Mouse (Mus musculus): Measurements from ENCODE around the gene Mdm2. TPM values are rescaled to one million over a fixed set of nuclear protein-coding genes. Genes with fewer than 3 reads are reported as not detected.

The Mdm2 gene
- polyA plus RNA-seq, 1 experiment = 39.2 TPM

DNA sequence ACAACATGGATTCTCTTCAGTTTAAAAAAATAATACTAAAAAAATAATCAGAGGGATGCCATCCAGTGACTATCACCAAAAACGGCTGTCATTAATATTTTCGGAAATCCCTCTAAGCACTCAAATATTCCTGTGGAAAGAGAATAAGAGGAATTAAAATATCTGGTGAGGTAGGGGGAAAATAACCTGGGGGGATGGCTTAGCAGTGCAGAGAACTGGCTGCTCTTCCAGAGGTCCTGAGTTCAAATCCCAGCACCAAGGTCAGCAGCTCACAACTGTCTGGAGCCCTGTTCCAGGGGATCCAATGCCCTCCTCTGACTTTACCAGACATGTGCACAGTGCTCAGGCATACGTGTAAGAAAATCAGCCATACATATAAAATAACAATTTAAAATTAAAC is 44.2 kb downstream of the Mdm2 start:
- H3K36me3 ChIP-seq (ENCODE audit: control insufficient read depth, insufficient read depth, low read length) = peaks cover under 1% of the 10 kb centered on the region; the same call in 1 of the 2 replicates
- no peaks in the 10 kb centered on the region for H3K27me3 ChIP-seq (ENCODE audit: control insufficient read depth, insufficient read depth, low read length)
- peaks cover 8% of the 10 kb centered on the region; the same call in 1 of the 2 replicates for H3K4me1 ChIP-seq (ENCODE audit: control insufficient read depth, insufficient read depth, insufficient read length, low read length)
- TF ChIP-seq CTCF (IDR thresholded peaks at IDR 0.05; ENCODE audit: extremely low read depth, insufficient read length, insufficient replicate concordance, low read depth, low read length) (no peak), POLR2A (IDR thresholded peaks at IDR 0.05; ENCODE audit: low read depth, low read length) (no peak)
- 94% methylated on average over 3 of the region's 3 CpGs for WGBS
- H3K27ac ChIP-seq (ENCODE audit: insufficient read depth, low read depth, low read length) = no peak overlapping the region
- H3K4me3 ChIP-seq (ENCODE audit: low read depth, low read length) = no peak overlapping the region

DNA sequence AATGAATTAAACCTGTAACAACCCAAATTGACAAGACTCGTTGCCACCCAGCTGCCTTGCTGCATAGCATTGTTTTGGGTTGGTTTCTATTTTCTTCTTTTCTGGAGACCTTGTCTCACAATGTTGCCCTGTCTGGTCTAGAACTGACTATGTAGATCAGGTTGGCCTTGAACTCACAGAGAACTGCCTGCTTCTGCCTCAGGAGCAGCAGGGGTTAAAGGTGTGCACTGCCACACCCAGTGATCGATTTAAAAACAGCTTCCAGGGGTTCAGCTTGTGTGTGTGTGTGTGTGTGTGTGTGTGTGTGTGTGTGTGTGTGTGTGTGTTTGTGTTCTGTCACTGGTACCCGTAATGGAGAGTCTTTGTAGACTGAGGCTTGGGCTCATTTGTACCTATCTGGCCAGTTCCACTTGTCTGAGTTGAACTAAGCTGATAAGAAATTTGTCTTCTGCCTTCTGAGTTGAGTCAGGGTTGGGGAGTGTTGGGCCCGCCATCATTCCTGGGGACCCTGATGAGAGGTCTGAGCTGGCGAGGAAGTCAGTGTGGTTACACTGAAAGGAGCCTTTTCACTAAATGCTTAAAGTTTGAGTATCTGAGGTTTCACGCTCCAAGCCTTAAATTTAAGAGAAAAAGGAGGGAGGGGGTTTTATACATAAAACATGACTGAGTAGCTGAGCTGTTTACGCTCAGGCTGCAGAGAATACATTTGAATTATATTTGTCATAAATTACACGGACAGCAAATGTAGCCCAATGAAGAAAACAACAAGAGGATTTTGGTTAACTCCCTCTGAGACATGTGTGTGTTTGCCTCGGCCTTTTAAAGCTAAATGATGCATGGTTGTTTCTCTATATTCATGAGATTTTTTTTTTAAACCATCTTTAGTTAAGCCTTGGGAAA is 44.9 kb downstream of the Mdm2 start:
- no peak overlapping the region for H3K4me3 ChIP-seq (ENCODE audit: low read depth, low read length)
- no peak for TF ChIP-seq POLR2A (IDR thresholded peaks at IDR 0.05; ENCODE audit: low read depth, low read length)
- H3K27me3 ChIP-seq (ENCODE audit: control insufficient read depth, insufficient read depth, low read length) = no peaks in the 10 kb centered on the region
- WGBS = 70% methylated on average over 9 of the region's 9 CpGs
- no peaks in the 10 kb centered on the region for H3K36me3 ChIP-seq (ENCODE audit: control insufficient read depth, insufficient read depth, low read length)
- H3K4me1 ChIP-seq (ENCODE audit: control insufficient read depth, insufficient read depth, insufficient read length, low read length) = peaks cover 8% of the 10 kb centered on the region; the same call in 1 of the 2 replicates
- H3K27ac ChIP-seq (ENCODE audit: insufficient read depth, low read depth, low read length) = no peak overlapping the region

DNA sequence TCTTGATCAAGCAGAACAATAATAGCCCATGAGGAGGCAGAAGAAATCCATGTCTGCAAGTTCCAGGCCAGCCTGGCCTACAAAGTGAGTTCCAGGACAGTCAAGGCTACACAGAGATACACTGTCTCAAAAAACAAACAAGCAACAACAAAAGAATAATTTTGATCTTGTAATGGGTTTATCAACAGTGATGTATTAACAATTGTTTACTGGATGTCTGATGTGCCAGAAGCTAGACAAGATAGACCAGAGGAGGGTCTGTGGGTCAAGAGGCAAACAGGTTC is 45.7 kb downstream of the Mdm2 start:
- 0 out of 2 replicates have a peak overlapping the region, but pooled peaks have one; percentile 89 for H3K27ac ChIP-seq (ENCODE audit: insufficient read depth, low read depth, low read length)
- peaks cover 8% of the 10 kb centered on the region; the same call in 1 of the 2 replicates for H3K4me1 ChIP-seq (ENCODE audit: control insufficient read depth, insufficient read depth, insufficient read length, low read length)
- no peaks in the 10 kb centered on the region for H3K36me3 ChIP-seq (ENCODE audit: control insufficient read depth, insufficient read depth, low read length)
- TF ChIP-seq POLR2A (IDR thresholded peaks at IDR 0.05; ENCODE audit: low read depth, low read length) = no peak
- TF ChIP-seq CTCF (IDR thresholded peaks at IDR 0.05; ENCODE audit: extremely low read depth, insufficient read length, insufficient replicate concordance, low read depth, low read length) = no peak
- H3K27me3 ChIP-seq (ENCODE audit: control insufficient read depth, insufficient read depth, low read length) = no peaks in the 10 kb centered on the region
- H3K4me3 ChIP-seq (ENCODE audit: low read depth, low read length) = no peak overlapping the region

DNA sequence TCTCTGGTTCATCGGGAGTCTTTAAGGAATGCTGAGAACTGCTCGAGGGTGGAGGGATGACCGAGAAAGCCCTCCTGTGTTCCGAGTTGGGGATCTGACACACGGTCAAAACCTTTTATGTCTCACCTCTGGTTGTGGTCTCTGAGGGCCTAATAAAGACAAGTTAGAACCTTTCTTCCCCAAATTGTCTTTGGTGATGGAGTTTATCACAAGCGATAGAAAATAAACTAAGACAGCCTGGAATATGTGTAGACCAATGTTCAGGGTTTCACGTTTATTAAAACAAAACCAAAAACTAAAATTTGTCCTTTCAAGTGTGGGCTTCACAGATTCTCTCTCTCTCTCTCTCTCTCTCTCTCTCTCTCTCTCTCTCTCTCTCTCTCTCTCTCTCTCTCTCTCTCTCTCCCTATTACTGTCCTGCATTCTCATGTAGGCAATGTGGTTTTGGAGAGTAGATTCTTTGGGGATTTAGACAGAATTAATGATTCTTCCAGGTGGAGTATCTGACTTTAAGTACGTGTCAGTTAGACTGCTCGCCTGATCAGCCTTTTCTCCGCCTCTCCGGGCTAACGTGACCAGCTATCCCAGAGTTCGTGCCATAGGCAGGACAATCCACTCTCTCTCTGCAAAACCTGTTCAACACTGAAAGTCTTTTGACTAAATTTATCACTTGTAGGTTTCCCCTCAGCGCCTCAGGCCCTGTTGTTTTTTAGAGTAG is 46.2 kb downstream of the Mdm2 start:
- no peak for TF ChIP-seq POLR2A (IDR thresholded peaks at IDR 0.05; ENCODE audit: low read depth, low read length)
- no peak for TF ChIP-seq CTCF (IDR thresholded peaks at IDR 0.05; ENCODE audit: extremely low read depth, insufficient read length, insufficient replicate concordance, low read depth, low read length)
- peaks cover 6% of the 10 kb centered on the region; the same call in 1 of the 2 replicates for H3K4me1 ChIP-seq (ENCODE audit: control insufficient read depth, insufficient read depth, insufficient read length, low read length)
- no peaks in the 10 kb centered on the region for H3K27me3 ChIP-seq (ENCODE audit: control insufficient read depth, insufficient read depth, low read length)
- H3K27ac ChIP-seq (ENCODE audit: insufficient read depth, low read depth, low read length) = peak overlapping the region; percentile 89
- peak overlapping the region; percentile 61 for H3K4me3 ChIP-seq (ENCODE audit: low read depth, low read length)
- H3K36me3 ChIP-seq (ENCODE audit: control insufficient read depth, insufficient read depth, low read length) = no peaks in the 10 kb centered on the region
- 27% methylated on average over 14 of the region's 14 CpGs for WGBS

DNA sequence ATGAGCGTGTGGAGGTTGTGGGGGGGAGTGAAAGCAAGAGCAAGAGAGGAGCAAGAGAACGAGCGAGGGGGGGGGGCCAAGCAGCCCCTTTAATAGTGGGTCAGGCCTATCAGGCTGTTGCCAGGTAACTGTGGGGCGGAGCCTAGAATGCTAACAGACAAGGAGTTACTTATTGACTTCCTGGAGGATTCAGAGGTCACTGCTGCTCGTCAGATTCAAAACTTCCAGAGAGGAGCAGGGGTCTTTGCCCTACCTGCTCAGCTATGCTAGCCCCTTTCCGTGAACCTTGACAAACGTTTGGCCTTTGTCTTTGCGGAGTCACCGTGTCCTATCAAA is 46.7 kb downstream of the Mdm2 start:
- peak overlapping the region; percentile 94 for H3K27ac ChIP-seq (ENCODE audit: insufficient read depth, low read depth, low read length)
- TF ChIP-seq CTCF (IDR thresholded peaks at IDR 0.05; ENCODE audit: extremely low read depth, insufficient read length, insufficient replicate concordance, low read depth, low read length) (no peak), POLR2A (IDR thresholded peaks at IDR 0.05; ENCODE audit: low read depth, low read length) (no peak)
- no peaks in the 10 kb centered on the region for H3K36me3 ChIP-seq (ENCODE audit: control insufficient read depth, insufficient read depth, low read length)
- H3K27me3 ChIP-seq (ENCODE audit: control insufficient read depth, insufficient read depth, low read length) = no peaks in the 10 kb centered on the region
- H3K4me1 ChIP-seq (ENCODE audit: control insufficient read depth, insufficient read depth, insufficient read length, low read length) = peaks cover 4% of the 10 kb centered on the region; the same call in 1 of the 2 replicates
- H3K4me3 ChIP-seq (ENCODE audit: low read depth, low read length) = peak overlapping the region; percentile 61
- WGBS = 15% methylated on average over 9 of the region's 9 CpGs

DNA sequence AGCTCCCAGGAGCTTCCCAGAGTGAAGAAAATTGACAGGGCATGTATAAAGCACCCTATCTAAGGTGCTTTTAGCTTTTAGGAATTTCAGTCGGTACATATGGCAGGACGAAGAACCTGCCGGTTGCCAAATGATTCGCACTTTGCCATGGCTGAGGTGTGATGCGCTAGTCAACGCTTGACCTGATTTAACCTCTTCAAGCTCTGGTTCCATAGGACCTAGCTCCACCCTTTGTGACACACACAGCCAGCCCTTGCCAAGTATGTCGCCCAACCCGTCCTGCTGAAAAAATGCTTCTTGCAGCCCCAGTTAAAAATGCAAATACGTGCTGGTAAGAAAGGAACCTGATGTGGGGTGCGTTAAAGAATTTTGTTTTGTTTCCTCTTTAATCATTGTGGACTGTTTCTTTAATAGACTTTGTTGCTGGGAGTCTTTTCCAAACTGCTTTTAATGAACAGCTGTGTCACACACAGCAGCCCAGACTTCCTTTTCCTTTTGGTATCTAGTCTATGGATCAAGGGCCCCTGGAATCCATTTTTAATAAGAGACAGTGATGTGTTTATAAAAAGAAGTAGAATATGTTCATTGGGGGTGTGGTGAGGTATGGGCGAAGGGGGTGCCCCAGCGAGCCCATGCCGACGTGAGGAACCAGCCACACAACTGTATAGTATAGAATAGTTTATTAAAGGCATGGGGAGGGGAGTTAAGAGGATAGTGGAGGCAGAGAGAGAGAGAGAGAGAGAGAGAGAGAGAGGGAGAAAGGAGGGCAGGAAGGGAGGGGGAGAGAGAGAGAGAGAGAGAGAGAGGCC is 47.3 kb downstream of the Mdm2 start:
- WGBS = 23% methylated on average over 14 of the region's 14 CpGs
- Histone ChIP-seq H3K27ac (ENCODE audit: insufficient read depth, low read depth, low read length) (peak overlapping the region; percentile 94), H3K4me1 (ENCODE audit: control insufficient read depth, insufficient read depth, insufficient read length, low read length) (peaks cover 4% of the 10 kb centered on the region; the same call in 1 of the 2 replicates), H3K4me3 (ENCODE audit: low read depth, low read length) (peak overlapping the region; percentile 61), H3K27me3 (ENCODE audit: control insufficient read depth, insufficient read depth, low read length) (no peaks in the 10 kb centered on the region), H3K36me3 (ENCODE audit: control insufficient read depth, insufficient read depth, low read length) (no peaks in the 10 kb centered on the region)
- TF ChIP-seq CTCF (IDR thresholded peaks at IDR 0.05; ENCODE audit: extremely low read depth, insufficient read length, insufficient replicate concordance, low read depth, low read length) (no peak), POLR2A (IDR thresholded peaks at IDR 0.05; ENCODE audit: low read depth, low read length) (no peak)
